Mouse (Mus musculus): ENCODE results near the gene Plekhs1. TPM values are rescaled to one million over a fixed set of nuclear protein-coding genes. Genes with fewer than 3 reads are reported as not detected.
"Not testable (repeated sequence)": the region's sequence is repeated elsewhere in the genome, so short reads cannot be mapped to it uniquely, and the experiment has no call there.

Plekhs1 gene
- polyA plus RNA-seq, 1 experiment from 2014 or later = not detected

DNA sequence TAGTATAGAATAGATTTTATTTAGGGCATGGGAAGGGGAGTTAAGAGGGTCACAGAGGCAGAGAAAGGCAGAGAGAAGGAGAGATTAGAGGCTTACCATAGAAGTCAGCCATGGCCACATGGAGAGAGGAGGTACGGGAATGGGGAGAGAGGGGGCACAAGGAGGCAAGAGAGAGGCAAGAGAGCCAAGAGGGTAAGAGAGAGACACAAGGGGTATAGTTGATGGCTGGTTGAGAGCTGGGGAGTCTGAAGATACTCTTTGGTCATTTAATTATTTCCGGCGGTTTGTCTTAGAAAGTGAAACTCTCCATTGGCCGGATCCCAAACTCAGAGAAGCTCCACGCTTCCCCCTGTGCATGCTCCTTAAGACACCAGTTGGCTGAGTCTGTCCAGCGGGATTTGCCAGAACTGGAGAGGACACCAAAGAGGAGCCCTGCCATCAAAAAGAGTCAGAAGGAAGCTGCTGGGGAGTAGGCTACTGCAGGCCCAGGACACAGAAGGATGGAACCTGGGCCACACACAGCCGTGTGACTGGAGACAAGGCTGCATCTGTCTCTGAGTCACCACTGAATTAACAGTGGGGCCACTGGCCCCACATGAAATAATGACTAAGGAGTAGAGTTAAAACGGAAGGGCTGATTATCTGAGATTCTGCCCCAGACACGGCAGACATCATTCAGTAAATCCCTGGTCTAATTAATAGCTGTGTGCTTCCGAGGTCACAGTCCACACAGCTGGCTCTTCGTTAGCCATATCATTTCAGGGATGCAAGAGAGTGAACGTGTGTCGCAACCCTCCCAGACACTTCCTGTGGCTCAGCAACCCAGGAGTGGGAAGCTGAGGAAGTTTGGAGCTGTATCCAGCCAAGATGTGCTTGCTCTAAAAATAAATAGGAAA, 24.2 kb downstream of the Plekhs1 start:
- 51% methylated on average over 13 of the region's 13 CpGs for WGBS
- ATAC-seq (replicated peaks; ENCODE audit: low FRiP score) (no peak), DNase-seq (ENCODE audit: low spot score) (no peak)
- Histone ChIP-seq H3K4me1 (replicated peaks; ENCODE audit: control insufficient read depth, insufficient read depth, low read length) (0 out of 2 replicates have a peak, but pooled peaks cover 3% of the 10 kb centered on the region), H3K9ac (ENCODE audit: low read depth, low read length) (no peak overlapping the region), H3K9me3 (ENCODE audit: control insufficient read depth, low read length) (no peaks in the 10 kb centered on the region), H3K36me3 (ENCODE audit: control insufficient read depth, insufficient read depth, low read length) (no peaks in the 10 kb centered on the region), H3K27ac (ENCODE audit: low read depth, low read length) (no peak overlapping the region), H3K4me2 (no peak overlapping the region), H3K4me3 (ENCODE audit: low read depth, low read length) (no peak overlapping the region), H3K27me3 (replicated peaks; ENCODE audit: control insufficient read depth, insufficient read depth, low read length) (no peaks in the 10 kb centered on the region)

DNA sequence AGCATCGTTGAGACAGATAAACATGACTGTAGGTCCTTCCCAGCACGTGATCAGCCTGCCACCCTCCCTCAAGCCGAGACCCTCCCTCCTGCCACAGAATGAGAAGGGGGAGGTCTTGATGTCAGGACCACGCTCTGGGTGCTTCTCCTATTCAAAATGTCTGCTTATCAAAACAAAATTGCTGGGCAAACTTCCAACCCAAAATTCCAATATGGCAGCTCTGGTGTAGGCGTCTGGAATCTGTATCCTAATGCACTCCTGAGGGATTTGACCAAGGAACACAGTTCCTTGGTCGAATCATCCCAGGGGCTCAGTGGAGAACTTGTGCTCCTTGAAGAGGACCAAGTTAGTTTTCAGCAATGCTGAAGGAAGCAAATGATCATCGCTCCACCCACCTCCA, 25.5 kb downstream of the Plekhs1 start:
- DNase-seq (ENCODE audit: low spot score) (no peak), ATAC-seq (replicated peaks; ENCODE audit: low FRiP score) (no peak)
- H3K9me3 ChIP-seq (ENCODE audit: control insufficient read depth, low read length) = no peaks in the 10 kb centered on the region
- no peaks in the 10 kb centered on the region for H3K27me3 ChIP-seq (replicated peaks; ENCODE audit: control insufficient read depth, insufficient read depth, low read length)
- no peak overlapping the region for H3K27ac ChIP-seq (ENCODE audit: low read depth, low read length)
- no peak overlapping the region for H3K4me2 ChIP-seq
- no peaks in the 10 kb centered on the region for H3K36me3 ChIP-seq (ENCODE audit: control insufficient read depth, insufficient read depth, low read length)
- 0 out of 2 replicates have a peak, but pooled peaks cover 3% of the 10 kb centered on the region for H3K4me1 ChIP-seq (replicated peaks; ENCODE audit: control insufficient read depth, insufficient read depth, low read length)
- 75% methylated on average over 7 of the region's 7 CpGs for WGBS
- no peak overlapping the region for H3K4me3 ChIP-seq (ENCODE audit: low read depth, low read length)
- H3K9ac ChIP-seq (ENCODE audit: low read depth, low read length) = no peak overlapping the region

DNA sequence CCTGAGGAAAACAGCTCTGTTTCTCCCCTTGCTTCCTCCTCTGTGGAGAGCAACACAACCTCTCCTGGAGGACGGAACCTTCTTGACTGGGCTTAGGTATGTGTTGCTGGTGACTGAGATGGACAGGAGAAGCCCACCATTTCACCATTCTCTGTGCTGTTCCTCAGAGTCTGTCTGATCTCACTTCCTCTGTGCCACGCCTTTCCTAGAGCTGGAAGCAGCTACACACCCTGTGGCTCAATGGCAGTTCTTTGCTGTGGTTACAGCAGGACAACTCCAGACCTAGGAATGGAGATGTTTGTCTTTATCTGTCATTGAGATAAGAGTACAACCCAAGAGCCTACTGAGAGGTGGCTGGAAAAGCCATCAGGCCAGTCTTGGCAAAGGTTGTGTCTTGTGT, 25.9 kb downstream of the Plekhs1 start:
- H3K9me3 ChIP-seq (ENCODE audit: control insufficient read depth, low read length) = no peaks in the 10 kb centered on the region
- H3K4me1 ChIP-seq (replicated peaks; ENCODE audit: control insufficient read depth, insufficient read depth, low read length) = 0 out of 2 replicates have a peak, but pooled peaks cover 3% of the 10 kb centered on the region
- no peak for DNase-seq (ENCODE audit: low spot score)
- no peak overlapping the region for H3K4me3 ChIP-seq (ENCODE audit: low read depth, low read length)
- no peak for ATAC-seq (replicated peaks; ENCODE audit: low FRiP score)
- no peak overlapping the region for H3K27ac ChIP-seq (ENCODE audit: low read depth, low read length)
- H3K4me2 ChIP-seq = no peak overlapping the region
- WGBS = 83% methylated on average over 2 of the region's 2 CpGs
- no peaks in the 10 kb centered on the region for H3K36me3 ChIP-seq (ENCODE audit: control insufficient read depth, insufficient read depth, low read length)
- no peaks in the 10 kb centered on the region for H3K27me3 ChIP-seq (replicated peaks; ENCODE audit: control insufficient read depth, insufficient read depth, low read length)
- no peak overlapping the region for H3K9ac ChIP-seq (ENCODE audit: low read depth, low read length)

DNA sequence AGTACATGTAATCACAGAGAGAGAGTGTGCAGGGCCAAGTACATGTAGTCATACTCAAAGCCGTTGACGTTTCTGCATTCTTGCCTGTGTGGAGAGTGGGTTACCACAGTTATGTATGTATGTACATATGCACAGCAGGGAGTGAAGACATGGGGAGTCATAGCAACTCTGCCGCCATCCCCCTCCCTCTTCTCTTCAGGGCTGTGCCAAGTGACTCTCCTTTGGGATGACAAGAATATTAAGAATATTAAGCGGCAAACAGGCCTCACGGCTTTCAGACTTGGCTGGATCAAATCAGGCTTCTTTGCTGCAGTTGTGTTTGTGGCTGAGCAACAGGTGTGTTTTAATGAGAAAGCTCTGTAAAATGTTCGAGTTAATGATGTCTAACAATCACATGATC, 28.2 kb downstream of the Plekhs1 start:
- no peaks in the 10 kb centered on the region for H3K9me3 ChIP-seq (ENCODE audit: control insufficient read depth, low read length)
- H3K4me3 ChIP-seq (ENCODE audit: low read depth, low read length) = no peak overlapping the region
- no peak for ATAC-seq (replicated peaks; ENCODE audit: low FRiP score)
- H3K4me2 ChIP-seq = no peak overlapping the region
- no peaks in the 10 kb centered on the region for H3K36me3 ChIP-seq (ENCODE audit: control insufficient read depth, insufficient read depth, low read length)
- no peak for DNase-seq (ENCODE audit: low spot score)
- H3K27ac ChIP-seq (ENCODE audit: low read depth, low read length) = no peak overlapping the region
- H3K4me1 ChIP-seq (replicated peaks; ENCODE audit: control insufficient read depth, insufficient read depth, low read length) = 0 out of 2 replicates have a peak, but pooled peaks cover 3% of the 10 kb centered on the region
- H3K9ac ChIP-seq (ENCODE audit: low read depth, low read length) = no peak overlapping the region
- WGBS = 85% methylated on average over 6 of the region's 6 CpGs
- no peaks in the 10 kb centered on the region for H3K27me3 ChIP-seq (replicated peaks; ENCODE audit: control insufficient read depth, insufficient read depth, low read length)

DNA sequence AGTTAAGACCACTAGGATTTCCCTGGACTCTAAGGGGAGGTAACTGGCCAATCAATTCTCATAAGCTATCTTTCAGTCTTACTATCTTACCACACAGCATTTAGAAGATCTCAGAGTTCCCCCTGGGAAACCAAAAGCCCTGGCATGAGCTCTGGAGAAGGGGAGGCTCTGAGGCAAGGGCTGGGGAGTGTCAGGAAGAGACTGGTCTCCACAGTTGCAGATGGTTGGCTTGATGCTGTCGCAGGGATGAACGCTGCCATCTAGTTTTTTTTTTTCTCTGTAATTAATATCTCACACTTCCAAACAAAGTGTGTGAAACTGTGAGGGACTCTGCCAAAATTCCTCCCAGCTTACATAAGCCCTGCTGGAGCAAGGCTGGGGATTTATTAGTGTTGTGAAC, 32.7 kb downstream of the Plekhs1 start:
- H3K36me3 ChIP-seq (ENCODE audit: control insufficient read depth, insufficient read depth, low read length) = not testable (repeated sequence)
- WGBS = no CpG with 5 or more reads among the region's 2 CpGs

DNA sequence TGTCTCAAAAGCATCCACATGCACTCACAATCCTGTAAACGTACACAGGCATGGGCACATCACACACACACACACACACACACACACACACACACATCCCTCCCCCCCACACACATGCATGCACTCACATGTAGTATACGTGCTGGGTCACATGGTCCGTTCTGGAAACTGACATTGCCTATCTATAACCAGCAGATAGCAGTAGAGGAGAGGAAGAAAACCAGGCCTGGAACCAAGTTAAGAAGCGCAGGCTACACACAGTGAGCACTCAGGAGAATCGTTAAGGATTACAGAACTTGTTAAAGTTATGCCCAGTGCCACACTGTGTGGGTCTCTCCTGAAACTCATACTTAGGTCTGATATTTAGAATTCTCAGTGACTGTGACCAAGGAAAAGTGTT, 41.6 kb downstream of the Plekhs1 start:
- not testable (repeated sequence) for H3K27me3 ChIP-seq (replicated peaks; ENCODE audit: control insufficient read depth, insufficient read depth, low read length); DNase-seq (ENCODE audit: low spot score); H3K36me3 ChIP-seq (ENCODE audit: control insufficient read depth, insufficient read depth, low read length); H3K27ac ChIP-seq (ENCODE audit: low read depth, low read length); H3K9me3 ChIP-seq (ENCODE audit: control insufficient read depth, low read length); H3K4me3 ChIP-seq (ENCODE audit: low read depth, low read length); H3K4me2 ChIP-seq; H3K4me1 ChIP-seq (replicated peaks; ENCODE audit: control insufficient read depth, insufficient read depth, low read length); ATAC-seq (replicated peaks; ENCODE audit: low FRiP score); H3K9ac ChIP-seq (ENCODE audit: low read depth, low read length)
- WGBS = no CpG with 5 or more reads among the region's 5 CpGs

More for the DNA sequence above, 32.7 kb downstream of the Plekhs1 start:
- not testable (repeated sequence) for H3K4me2 ChIP-seq; H3K9ac ChIP-seq (ENCODE audit: low read depth, low read length); DNase-seq (ENCODE audit: low spot score); H3K4me1 ChIP-seq (replicated peaks; ENCODE audit: control insufficient read depth, insufficient read depth, low read length); ATAC-seq (replicated peaks; ENCODE audit: low FRiP score); H3K4me3 ChIP-seq (ENCODE audit: low read depth, low read length); H3K9me3 ChIP-seq (ENCODE audit: control insufficient read depth, low read length); H3K27ac ChIP-seq (ENCODE audit: low read depth, low read length); H3K27me3 ChIP-seq (replicated peaks; ENCODE audit: control insufficient read depth, insufficient read depth, low read length)

DNA sequence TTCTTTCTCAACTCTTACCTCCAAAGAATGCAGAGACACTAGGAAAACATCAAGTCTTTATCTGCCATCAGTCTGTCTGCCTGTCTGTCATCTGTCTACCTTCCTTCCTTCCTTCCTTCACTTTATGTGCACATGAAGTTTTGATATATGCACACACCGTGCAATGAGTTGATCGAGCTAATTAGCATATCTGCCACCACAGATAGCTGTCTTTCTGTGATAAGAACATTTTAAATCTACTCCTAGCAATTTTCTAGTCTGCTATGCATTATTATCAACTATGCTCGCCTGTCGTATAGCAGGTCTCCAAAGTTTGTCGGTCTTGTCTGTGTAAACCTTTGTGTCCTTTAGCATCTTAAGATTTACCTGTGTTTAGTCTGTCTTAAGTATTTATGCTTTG, 42.1 kb downstream of the Plekhs1 start:
- H3K9ac ChIP-seq (ENCODE audit: low read depth, low read length); H3K4me3 ChIP-seq (ENCODE audit: low read depth, low read length): not testable (repeated sequence)

DNA sequence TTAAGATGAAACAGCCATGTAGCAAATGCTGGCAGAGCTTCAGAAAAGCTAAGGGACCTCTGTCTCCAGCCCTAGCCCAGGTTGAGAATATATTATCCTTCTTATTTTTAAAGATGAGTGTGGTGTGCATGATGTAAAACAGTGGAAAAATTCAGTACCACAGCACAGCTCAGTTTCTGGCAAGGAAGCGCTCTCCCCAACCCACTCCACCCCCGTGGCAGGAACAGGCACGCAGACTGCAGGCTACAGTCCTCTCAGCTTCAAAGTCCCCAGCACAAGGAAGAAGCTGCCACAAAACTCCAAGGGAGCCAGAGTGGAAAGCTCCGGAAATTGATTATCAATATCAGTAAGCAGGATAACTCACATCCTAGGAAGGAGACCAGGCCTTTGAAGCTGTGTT, 49.8 kb downstream of the Plekhs1 start:
- H3K27ac ChIP-seq (ENCODE audit: low read depth, low read length); ATAC-seq (replicated peaks; ENCODE audit: low FRiP score); H3K4me2 ChIP-seq; H3K4me3 ChIP-seq (ENCODE audit: low read depth, low read length); H3K36me3 ChIP-seq (ENCODE audit: control insufficient read depth, insufficient read depth, low read length); H3K9ac ChIP-seq (ENCODE audit: low read depth, low read length); H3K4me1 ChIP-seq (replicated peaks; ENCODE audit: control insufficient read depth, insufficient read depth, low read length); H3K9me3 ChIP-seq (ENCODE audit: control insufficient read depth, low read length); DNase-seq (ENCODE audit: low spot score); H3K27me3 ChIP-seq (replicated peaks; ENCODE audit: control insufficient read depth, insufficient read depth, low read length): not testable (repeated sequence)
- WGBS = no CpG with 5 or more reads among the region's 4 CpGs

More for the DNA sequence above, 42.1 kb downstream of the Plekhs1 start:
- not testable (repeated sequence) for H3K9me3 ChIP-seq (ENCODE audit: control insufficient read depth, low read length); H3K4me2 ChIP-seq; H3K4me1 ChIP-seq (replicated peaks; ENCODE audit: control insufficient read depth, insufficient read depth, low read length); DNase-seq (ENCODE audit: low spot score); ATAC-seq (replicated peaks; ENCODE audit: low FRiP score); H3K27ac ChIP-seq (ENCODE audit: low read depth, low read length); H3K27me3 ChIP-seq (replicated peaks; ENCODE audit: control insufficient read depth, insufficient read depth, low read length); H3K36me3 ChIP-seq (ENCODE audit: control insufficient read depth, insufficient read depth, low read length)
- WGBS = no CpG with 5 or more reads among the region's 5 CpGs

DNA sequence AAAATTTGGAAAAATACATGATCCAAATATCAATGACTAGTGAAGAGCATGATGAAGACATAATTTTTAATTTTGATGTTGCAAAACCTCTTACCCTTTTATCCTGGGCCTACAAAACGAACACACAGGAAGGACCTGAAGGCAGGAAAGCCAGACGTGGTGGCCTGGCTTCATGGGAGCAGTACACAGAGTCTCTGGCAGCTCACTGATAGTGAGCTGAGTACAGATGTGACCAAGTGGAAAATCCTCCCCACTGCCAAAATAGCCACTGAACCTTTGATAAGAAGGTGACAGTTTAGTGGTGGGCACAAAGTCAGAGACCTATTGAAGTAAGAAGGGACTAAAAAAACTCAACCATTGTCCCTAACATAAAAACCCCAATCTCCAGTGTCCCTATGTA, 52.1 kb downstream of the Plekhs1 start:
- H3K27ac ChIP-seq (ENCODE audit: low read depth, low read length); H3K4me1 ChIP-seq (replicated peaks; ENCODE audit: control insufficient read depth, insufficient read depth, low read length); H3K9ac ChIP-seq (ENCODE audit: low read depth, low read length); H3K4me3 ChIP-seq (ENCODE audit: low read depth, low read length); DNase-seq (ENCODE audit: low spot score); H3K4me2 ChIP-seq; H3K9me3 ChIP-seq (ENCODE audit: control insufficient read depth, low read length); H3K27me3 ChIP-seq (replicated peaks; ENCODE audit: control insufficient read depth, insufficient read depth, low read length); ATAC-seq (replicated peaks; ENCODE audit: low FRiP score); H3K36me3 ChIP-seq (ENCODE audit: control insufficient read depth, insufficient read depth, low read length): not testable (repeated sequence)
- WGBS = no CpG with 5 or more reads among the region's 2 CpGs
